Mouse (Mus musculus): ENCODE data around the gene Atg101. TPM values are rescaled to one million over a fixed set of nuclear protein-coding genes. Genes with fewer than 3 reads are reported as not detected.

Gene Atg101
- polyA plus RNA-seq (2014; fragmentation: Nextera tagmentation; extraction: Ambion mirVana): 66.5 and 69.6 TPM in 2 replicates

DNA sequence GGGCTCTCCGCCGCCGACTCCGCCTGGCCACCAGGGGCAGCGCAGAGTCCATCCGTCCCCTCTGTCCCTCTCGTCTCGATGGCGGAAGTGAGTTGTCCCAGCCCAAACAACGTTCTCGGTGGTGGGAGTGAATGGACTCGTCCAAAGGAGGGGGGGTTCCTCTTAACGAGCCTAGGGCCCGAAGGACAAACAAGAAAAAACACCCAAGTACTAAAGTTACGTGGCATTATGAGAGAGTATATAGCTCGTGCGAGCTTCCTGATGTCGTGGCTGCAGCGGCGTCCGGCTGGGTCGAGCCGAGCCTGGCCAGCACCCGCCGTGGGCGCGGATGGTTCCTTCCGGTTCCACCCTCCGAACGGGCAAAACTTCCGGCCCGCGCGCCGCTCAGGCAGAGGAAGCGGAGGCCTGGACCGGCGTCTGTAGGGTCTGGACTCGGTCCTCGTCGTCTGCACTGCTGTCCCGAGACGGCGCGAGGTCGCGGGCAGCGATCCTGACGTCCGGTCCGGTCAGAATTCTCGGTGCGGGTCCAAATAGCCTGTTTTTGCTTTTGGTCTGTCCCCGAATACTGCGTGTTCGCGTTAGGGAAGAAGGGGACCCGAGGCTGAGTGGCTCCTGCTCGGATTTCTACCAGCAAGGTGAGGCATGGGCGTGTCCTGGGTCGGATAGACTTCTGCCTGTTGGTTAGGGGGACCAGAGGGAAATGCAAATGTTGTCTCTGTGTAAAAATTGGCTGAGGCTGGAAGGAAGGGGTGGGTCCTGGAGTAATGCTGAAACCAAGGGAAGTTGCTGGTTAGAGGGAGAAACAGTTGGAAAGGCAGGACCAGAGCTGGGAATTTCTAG, at the start of gene Atg101:
Atg101 (plus strand) TSS at position 362 of the 840 bp plus-strand sequence.
- under 1% methylated on average over 60 of the region's 61 CpGs for WGBS

DNA sequence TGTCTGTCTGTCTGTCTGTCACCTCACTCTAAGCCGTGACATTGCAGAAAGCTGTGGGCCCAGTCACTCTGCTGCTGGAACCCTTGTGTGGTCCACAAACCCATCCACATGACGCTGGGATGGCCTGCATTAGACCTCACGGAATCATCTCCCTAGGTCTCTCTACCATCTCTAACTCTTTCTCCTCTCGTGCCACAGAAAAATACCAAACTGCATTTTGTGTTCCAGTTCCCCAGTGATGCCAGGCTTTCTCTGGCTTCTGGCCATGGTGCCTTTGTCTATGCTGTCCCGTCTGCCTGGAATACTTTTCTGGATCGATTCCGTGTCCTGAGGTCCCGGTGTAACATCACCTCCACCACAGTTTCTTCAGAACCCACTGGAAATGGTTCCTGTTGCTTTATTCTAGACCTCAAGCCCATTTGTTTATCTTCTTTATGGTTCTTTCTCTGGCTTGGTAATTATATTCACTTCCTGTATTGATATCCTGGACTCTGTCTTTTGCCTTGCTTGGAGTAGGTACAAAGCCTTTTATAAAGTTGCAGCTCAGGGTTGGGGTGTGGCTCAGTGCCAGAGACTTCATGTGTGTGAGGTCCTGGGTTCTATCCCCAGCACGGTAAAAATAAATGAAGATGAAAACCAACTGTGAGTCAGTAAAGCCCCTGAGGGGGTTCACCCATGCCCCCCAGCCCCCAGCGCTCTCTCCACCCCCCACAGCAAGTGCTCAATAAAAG, 49.3 kb upstream of the Atg101 start:
- H3K4me3 ChIP-seq (ENCODE audit: low read depth, low read length): no peak overlapping the region
- 75% methylated on average over 10 of the region's 10 CpGs for WGBS
- H3K9me3 ChIP-seq (ENCODE audit: control insufficient read depth, low read length): no peaks in the 10 kb centered on the region
- H3K4me2 ChIP-seq (replicated peaks; ENCODE audit: low read depth, low read length): no peak overlapping the region
- H3K36me3 ChIP-seq (ENCODE audit: control insufficient read depth, insufficient read depth, low read length): no peaks in the 10 kb centered on the region
- H3K27ac ChIP-seq (ENCODE audit: low read depth, low read length): no peak overlapping the region
- DNase-seq (ENCODE audit: low spot score): no peak
- no peaks in the 10 kb centered on the region; the same call in 1 of the 2 replicates for H3K4me1 ChIP-seq (replicated peaks; ENCODE audit: control insufficient read depth, insufficient read depth, low read length)
- H3K9ac ChIP-seq (ENCODE audit: low read depth, low read length): no peak overlapping the region
- peaks cover 3% of the 10 kb centered on the region; the same call in 1 of the 2 replicates for H3K27me3 ChIP-seq (ENCODE audit: control insufficient read depth, insufficient read depth, low read length)
- no peak for ATAC-seq (ENCODE audit: low FRiP score)

More for the DNA sequence above, at the start of gene Atg101:
- Histone ChIP-seq H3K4me3 (ENCODE audit: low read depth, low read length) (peak within 1 kb of the TSS; percentile 91), H3K4me2 (replicated peaks; ENCODE audit: low read depth, low read length) (peak within 1 kb of the TSS; percentile 65), H3K9ac (ENCODE audit: low read depth, low read length) (peak within 1 kb of the TSS; percentile 88), H3K27me3 (ENCODE audit: control insufficient read depth, insufficient read depth, low read length) (no peaks in the 10 kb centered on the region), H3K27ac (ENCODE audit: low read depth, low read length) (peak within 1 kb of the TSS; percentile 36), H3K9me3 (ENCODE audit: control insufficient read depth, low read length) (no peaks in the 10 kb centered on the region), H3K4me1 (replicated peaks; ENCODE audit: control insufficient read depth, insufficient read depth, low read length) (peaks cover 4% of the 10 kb centered on the region; the same call in 1 of the 2 replicates), H3K36me3 (ENCODE audit: control insufficient read depth, insufficient read depth, low read length) (no peaks in the 10 kb centered on the region)
- ATAC-seq (ENCODE audit: low FRiP score) (peak; percentile 93), DNase-seq (ENCODE audit: low spot score) (peak; percentile 91)

DNA sequence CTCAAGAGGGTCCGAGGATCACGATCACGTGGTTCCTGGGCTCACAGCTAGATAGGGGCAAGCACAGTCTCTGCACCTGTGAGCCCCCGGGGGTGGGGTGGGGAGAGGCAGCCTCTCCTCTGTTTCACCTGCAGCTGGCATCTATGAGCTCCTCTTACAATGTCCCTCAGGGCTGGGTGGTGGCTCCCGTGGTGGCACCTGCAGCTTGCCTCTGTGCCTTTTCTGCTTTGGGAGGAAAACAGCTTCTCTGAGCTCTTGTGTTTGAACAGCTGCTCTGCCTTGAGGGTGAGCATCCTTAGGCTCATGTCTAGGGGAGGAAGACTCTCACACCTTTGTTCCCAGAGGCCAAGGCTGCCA, 48.8 kb upstream of the Atg101 start:
- Histone ChIP-seq H3K4me1 (replicated peaks; ENCODE audit: control insufficient read depth, insufficient read depth, low read length) (no peaks in the 10 kb centered on the region; the same call in 1 of the 2 replicates), H3K4me3 (ENCODE audit: low read depth, low read length) (no peak overlapping the region), H3K36me3 (ENCODE audit: control insufficient read depth, insufficient read depth, low read length) (no peaks in the 10 kb centered on the region), H3K9ac (ENCODE audit: low read depth, low read length) (no peak overlapping the region), H3K27ac (ENCODE audit: low read depth, low read length) (0 out of 2 replicates have a peak overlapping the region, but pooled peaks have one; percentile 3), H3K4me2 (replicated peaks; ENCODE audit: low read depth, low read length) (no peak overlapping the region; the same call in 1 of the 2 replicates), H3K27me3 (ENCODE audit: control insufficient read depth, insufficient read depth, low read length) (peaks cover 3% of the 10 kb centered on the region; the same call in 1 of the 2 replicates), H3K9me3 (ENCODE audit: control insufficient read depth, low read length) (no peaks in the 10 kb centered on the region)
- ATAC-seq (ENCODE audit: low FRiP score): no peak
- DNase-seq (ENCODE audit: low spot score): no peak
- 31% methylated on average over 5 of the region's 5 CpGs for WGBS

DNA sequence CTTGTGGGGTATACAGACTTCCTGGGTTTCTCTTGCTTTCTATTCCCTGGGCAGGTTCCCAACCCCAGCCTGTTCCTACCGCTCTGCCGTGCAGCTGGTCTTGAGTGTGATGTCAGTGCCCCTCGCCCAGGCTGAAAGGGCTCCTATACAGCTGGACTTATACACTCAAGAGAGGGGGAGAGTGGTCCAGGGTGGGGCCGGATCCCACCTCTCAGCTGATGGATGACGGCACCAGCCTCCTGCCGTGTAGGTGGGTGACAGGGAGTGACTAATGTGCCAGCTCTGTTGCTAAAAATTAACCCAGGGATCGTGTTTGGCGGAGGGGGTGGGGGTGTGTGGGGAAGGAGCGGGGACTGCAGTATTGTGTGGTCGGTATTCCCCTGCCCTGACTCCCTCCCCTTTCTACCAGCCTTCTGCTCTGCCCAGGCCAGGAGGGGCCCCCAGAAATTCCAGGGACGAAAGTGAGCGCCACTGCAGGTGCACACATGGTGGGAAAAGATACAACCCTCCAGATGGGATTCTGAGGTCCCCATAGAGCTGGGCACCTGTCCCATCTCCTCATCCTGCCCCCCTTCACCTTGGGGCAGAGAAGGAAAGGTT, 48.2 kb upstream of the Atg101 start:
- no peak overlapping the region for H3K27ac ChIP-seq (ENCODE audit: low read depth, low read length)
- H3K9ac ChIP-seq (ENCODE audit: low read depth, low read length): no peak overlapping the region
- H3K4me1 ChIP-seq (replicated peaks; ENCODE audit: control insufficient read depth, insufficient read depth, low read length): no peaks in the 10 kb centered on the region; the same call in 1 of the 2 replicates
- peak; percentile 36; the same call in 1 of the 2 replicates for ATAC-seq (ENCODE audit: low FRiP score)
- peaks cover 3% of the 10 kb centered on the region; the same call in 1 of the 2 replicates for H3K27me3 ChIP-seq (ENCODE audit: control insufficient read depth, insufficient read depth, low read length)
- H3K4me3 ChIP-seq (ENCODE audit: low read depth, low read length): no peak overlapping the region
- no peaks in the 10 kb centered on the region for H3K36me3 ChIP-seq (ENCODE audit: control insufficient read depth, insufficient read depth, low read length)
- H3K9me3 ChIP-seq (ENCODE audit: control insufficient read depth, low read length): no peaks in the 10 kb centered on the region
- H3K4me2 ChIP-seq (replicated peaks; ENCODE audit: low read depth, low read length): no peak overlapping the region; the same call in 1 of the 2 replicates
- WGBS: 25% methylated on average over 12 of the region's 12 CpGs
- no peak for DNase-seq (ENCODE audit: low spot score)

DNA sequence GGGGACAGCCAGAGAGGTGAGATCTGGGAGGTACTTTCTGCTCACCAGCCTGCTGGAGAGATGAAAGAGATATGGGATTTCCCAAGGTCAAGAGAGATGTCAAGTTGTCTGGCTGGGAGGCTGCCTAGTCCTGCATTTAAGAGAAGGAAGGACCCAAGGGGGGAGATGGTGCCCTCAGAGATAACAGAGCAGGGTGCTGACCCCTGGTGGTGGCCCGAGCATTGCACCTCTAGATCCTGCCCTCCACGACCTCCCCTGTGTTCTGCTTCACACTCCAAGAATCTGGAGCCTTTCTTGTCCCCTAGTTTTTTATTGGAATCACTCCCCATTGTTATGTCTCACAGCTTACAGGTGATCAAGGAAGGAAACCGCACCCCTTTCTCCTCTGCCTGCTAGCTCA, 47.2 kb upstream of the Atg101 start:
- peak; percentile 76 for DNase-seq (ENCODE audit: low spot score)
- peaks cover 3% of the 10 kb centered on the region; the same call in 1 of the 2 replicates for H3K27me3 ChIP-seq (ENCODE audit: control insufficient read depth, insufficient read depth, low read length)
- ATAC-seq (ENCODE audit: low FRiP score): no peak

DNA sequence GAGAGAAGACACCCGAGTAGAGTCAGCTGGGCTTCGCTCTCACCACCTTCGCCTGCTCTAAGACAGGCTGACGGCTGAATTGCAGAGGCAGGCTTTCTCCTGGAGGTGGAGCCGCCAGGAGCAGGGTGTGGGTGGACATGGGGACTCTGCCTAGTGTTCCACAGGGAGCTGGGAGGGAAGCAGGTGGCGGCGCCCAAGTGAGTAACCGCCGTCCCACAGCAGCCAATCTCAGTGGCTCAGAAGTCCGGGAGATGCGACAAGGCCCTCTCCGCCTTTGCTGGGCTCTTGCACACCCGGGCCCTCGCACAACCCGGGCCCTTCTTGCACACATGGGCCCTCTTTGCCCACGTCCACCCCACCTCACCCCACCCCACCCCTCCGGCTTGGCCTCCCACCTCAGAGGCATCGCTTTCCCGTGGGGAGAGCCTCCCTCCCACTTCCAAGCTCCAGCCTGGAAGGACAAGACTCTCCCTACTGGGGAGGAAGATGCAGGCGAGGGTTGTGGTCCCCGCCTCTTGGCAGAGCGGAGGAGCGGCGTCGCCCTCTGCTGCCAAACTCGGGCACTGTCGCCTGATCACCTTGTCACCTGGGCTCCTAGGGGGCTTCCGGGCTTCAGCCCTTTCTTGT, 45.1 kb upstream of the Atg101 start:
- no peaks in the 10 kb centered on the region; the same call in 1 of the 2 replicates for H3K4me1 ChIP-seq (replicated peaks; ENCODE audit: control insufficient read depth, insufficient read depth, low read length)
- peak overlapping the region; percentile 8 for H3K4me3 ChIP-seq (ENCODE audit: low read depth, low read length)
- H3K27ac ChIP-seq (ENCODE audit: low read depth, low read length): no peak overlapping the region
- DNase-seq (ENCODE audit: low spot score): peak; percentile 77
- no peaks in the 10 kb centered on the region for H3K9me3 ChIP-seq (ENCODE audit: control insufficient read depth, low read length)
- H3K27me3 ChIP-seq (ENCODE audit: control insufficient read depth, insufficient read depth, low read length): peaks cover 3% of the 10 kb centered on the region; the same call in 1 of the 2 replicates
- no peaks in the 10 kb centered on the region for H3K36me3 ChIP-seq (ENCODE audit: control insufficient read depth, insufficient read depth, low read length)
- H3K4me2 ChIP-seq (replicated peaks; ENCODE audit: low read depth, low read length): peak overlapping the region; percentile 42
- ATAC-seq (ENCODE audit: low FRiP score): peak; percentile 50; the same call in 1 of the 2 replicates
- WGBS: 6% methylated on average over 28 of the region's 28 CpGs
- H3K9ac ChIP-seq (ENCODE audit: low read depth, low read length): peak overlapping the region; percentile 34

More for the DNA sequence above, 47.2 kb upstream of the Atg101 start:
- no peak overlapping the region for H3K4me3 ChIP-seq (ENCODE audit: low read depth, low read length)
- H3K27ac ChIP-seq (ENCODE audit: low read depth, low read length): no peak overlapping the region
- H3K9ac ChIP-seq (ENCODE audit: low read depth, low read length): no peak overlapping the region
- no peaks in the 10 kb centered on the region for H3K9me3 ChIP-seq (ENCODE audit: control insufficient read depth, low read length)
- H3K36me3 ChIP-seq (ENCODE audit: control insufficient read depth, insufficient read depth, low read length): no peaks in the 10 kb centered on the region
- 15% methylated on average over 3 of the region's 3 CpGs for WGBS
- no peak overlapping the region for H3K4me2 ChIP-seq (replicated peaks; ENCODE audit: low read depth, low read length)
- H3K4me1 ChIP-seq (replicated peaks; ENCODE audit: control insufficient read depth, insufficient read depth, low read length): no peaks in the 10 kb centered on the region; the same call in 1 of the 2 replicates

DNA sequence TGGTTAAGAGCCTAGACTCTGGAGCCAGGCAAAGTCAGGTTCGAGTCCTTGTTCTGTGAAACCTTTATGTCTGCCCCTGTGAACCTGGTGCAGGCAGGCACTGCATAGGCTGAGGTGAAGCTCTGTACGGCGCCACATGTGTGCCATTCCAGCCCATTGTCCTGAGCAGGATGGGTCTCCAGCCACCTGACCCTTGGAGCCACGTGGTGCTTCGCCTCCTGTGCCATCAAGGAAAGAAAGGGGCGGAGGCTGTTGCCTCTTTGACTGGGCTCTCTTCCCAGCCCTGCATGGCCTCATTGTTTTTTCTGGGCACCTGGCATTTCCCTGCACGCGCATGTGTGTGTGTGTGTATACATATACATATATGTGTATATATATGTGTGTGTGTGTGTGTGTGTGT, 44.3 kb upstream of the Atg101 start:
- H3K4me3 ChIP-seq (ENCODE audit: low read depth, low read length): no peak overlapping the region
- 66% methylated on average over 8 of the region's 8 CpGs for WGBS
- no peaks in the 10 kb centered on the region; the same call in 1 of the 2 replicates for H3K4me1 ChIP-seq (replicated peaks; ENCODE audit: control insufficient read depth, insufficient read depth, low read length)
- no peak overlapping the region for H3K27ac ChIP-seq (ENCODE audit: low read depth, low read length)
- H3K4me2 ChIP-seq (replicated peaks; ENCODE audit: low read depth, low read length): no peak overlapping the region
- DNase-seq (ENCODE audit: low spot score) (no peak), ATAC-seq (ENCODE audit: low FRiP score) (no peak)
- no peaks in the 10 kb centered on the region for H3K9me3 ChIP-seq (ENCODE audit: control insufficient read depth, low read length)
- peaks cover 3% of the 10 kb centered on the region; the same call in 1 of the 2 replicates for H3K27me3 ChIP-seq (ENCODE audit: control insufficient read depth, insufficient read depth, low read length)
- H3K9ac ChIP-seq (ENCODE audit: low read depth, low read length): no peak overlapping the region
- no peaks in the 10 kb centered on the region for H3K36me3 ChIP-seq (ENCODE audit: control insufficient read depth, insufficient read depth, low read length)

DNA sequence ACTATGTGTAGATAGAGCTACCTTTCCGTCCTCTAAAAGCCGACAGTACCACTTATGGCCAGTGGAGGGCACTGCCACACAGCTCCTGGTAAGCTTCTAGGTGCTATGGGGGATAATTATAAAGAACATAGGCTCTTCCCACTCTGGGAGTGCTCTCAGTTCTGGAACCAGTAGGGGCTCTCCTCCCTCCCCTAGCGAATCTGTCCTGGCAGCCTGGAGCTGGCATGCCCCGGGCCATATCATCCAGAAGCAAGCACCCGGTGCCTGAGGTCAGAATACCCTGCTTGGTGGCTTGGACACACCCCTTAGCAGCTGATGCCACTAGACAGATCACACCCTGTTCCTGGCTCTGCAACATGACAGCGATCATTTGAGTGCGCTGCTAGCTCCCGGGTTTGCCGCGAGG, 43.3 kb upstream of the Atg101 start:
- Histone ChIP-seq H3K9ac (ENCODE audit: low read depth, low read length) (no peak overlapping the region), H3K4me3 (ENCODE audit: low read depth, low read length) (no peak overlapping the region), H3K4me2 (replicated peaks; ENCODE audit: low read depth, low read length) (no peak overlapping the region; the same call in 1 of the 2 replicates), H3K4me1 (replicated peaks; ENCODE audit: control insufficient read depth, insufficient read depth, low read length) (no peaks in the 10 kb centered on the region), H3K27ac (ENCODE audit: low read depth, low read length) (no peak overlapping the region), H3K9me3 (ENCODE audit: control insufficient read depth, low read length) (no peaks in the 10 kb centered on the region), H3K36me3 (ENCODE audit: control insufficient read depth, insufficient read depth, low read length) (no peaks in the 10 kb centered on the region), H3K27me3 (ENCODE audit: control insufficient read depth, insufficient read depth, low read length) (peaks cover 3% of the 10 kb centered on the region; the same call in 1 of the 2 replicates)
- WGBS: 21% methylated on average over 10 of the region's 10 CpGs
- DNase-seq (ENCODE audit: low spot score) (peak; percentile 89), ATAC-seq (ENCODE audit: low FRiP score) (peak; percentile 39; the same call in 1 of the 2 replicates)

Data from hindbrain, embryonic 11.5 days (tissue).